Comparison of ENCODE assay signal across 8 mouse cellular contexts in the genomic region with DNA sequence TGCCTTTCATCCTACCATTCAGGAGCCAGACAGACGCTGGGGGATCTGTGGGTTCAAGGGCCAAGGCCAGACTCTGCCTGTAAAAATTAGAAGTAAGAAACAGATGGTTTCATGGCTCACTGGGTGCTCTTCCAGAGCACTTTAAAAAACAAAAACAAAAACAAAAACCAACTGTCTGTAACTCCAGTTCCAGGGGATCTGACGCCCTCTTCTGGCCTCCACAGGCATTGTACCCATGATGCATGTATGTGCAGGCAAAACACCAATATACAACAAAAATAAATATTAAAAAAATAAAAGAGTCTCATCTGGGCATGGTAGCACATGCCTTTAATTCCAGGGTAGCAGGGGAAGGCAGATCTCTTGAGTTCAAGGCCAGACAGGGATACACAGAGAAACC. TPM values are rescaled to one million over a fixed set of nuclear protein-coding genes. Genes with fewer than 3 reads are reported as not detected.
A peak's percentile ranks its signal among the peaks of the same experiment; 100 is the strongest.
DNase-seq lines count a peak whose midpoint lies in the region; ATAC-seq lines count a peak whose summit lies in the region.

No protein-coding gene starts in this region.

- ATAC-seq in forebrain, embryonic 14.5 days = no peak
- no peak for ATAC-seq in forebrain, embryonic 11.5 days (replicated peaks; ENCODE audit: low FRiP score)

- 40% methylated on average over 2 of the region's 2 CpGs for WGBS in forebrain, embryonic 14.5 days
- 39% methylated on average over 2 of the region's 2 CpGs for WGBS in forebrain, embryonic 11.5 days

- H3K9ac ChIP-seq in forebrain, embryonic 14.5 days (ENCODE audit: low read length) = no peak overlapping the region
- H3K9ac ChIP-seq in forebrain, embryonic 11.5 days (ENCODE audit: low read length) = no peak overlapping the region

- H3K4me2 ChIP-seq in forebrain, embryonic 14.5 days (ENCODE audit: low read length) = no peak overlapping the region
- no peak overlapping the region for H3K4me2 ChIP-seq in forebrain, embryonic 11.5 days (ENCODE audit: low read depth, low read length, severe bottlenecking)

- peaks cover 30% of the 10 kb centered on the region; the same call in 1 of the 2 replicates for H3K36me3 ChIP-seq in forebrain, embryonic 14.5 days (ENCODE audit: control insufficient read depth, insufficient read depth, low read length)
- no peaks in the 10 kb centered on the region; the same call in 1 of the 2 replicates for H3K36me3 ChIP-seq in forebrain, embryonic 11.5 days (ENCODE audit: control insufficient read depth, insufficient read depth, low read length)

- DNase-seq in forebrain, embryonic 14.5 days (ENCODE audit: low spot score) = peak; percentile 14
- DNase-seq in forebrain, embryonic 11.5 days (ENCODE audit: low spot score) = no peak
- peak; percentile 43 to 53 for DNase-seq in kidney, postnatal 4 days
- no peak for DNase-seq in kidney, adult 18-20 months
- peak; percentile 52 for DNase-seq in thymus, postnatal 4 days
- DNase-seq in thymus, postnatal 10 days (ENCODE audit: low spot score in 2 of 2) = no peak
- DNase-seq in frontal cortex, adult 2 months (ENCODE audit: extremely low spot score in 1 of 2, low spot score in 1 of 2) = no peak
- no peak for DNase-seq in embryo, embryonic 10.5 days (ENCODE audit: low spot score)

- no peaks in the 10 kb centered on the region for H3K27me3 ChIP-seq in forebrain, embryonic 14.5 days (replicated peaks; ENCODE audit: control insufficient read depth, insufficient read depth, low read length)
- H3K27me3 ChIP-seq in forebrain, embryonic 11.5 days (ENCODE audit: control insufficient read depth, insufficient read depth, low read length) = no peaks in the 10 kb centered on the region

- H3K4me3 ChIP-seq in forebrain, embryonic 14.5 days (ENCODE audit: low read depth, low read length) = no peak overlapping the region
- H3K4me3 ChIP-seq in forebrain, embryonic 11.5 days (ENCODE audit: low read depth, low read length) = no peak overlapping the region

- H3K4me1 ChIP-seq in forebrain, embryonic 14.5 days (ENCODE audit: control insufficient read depth, insufficient read depth, low read length) = no peaks in the 10 kb centered on the region
- no peaks in the 10 kb centered on the region for H3K4me1 ChIP-seq in forebrain, embryonic 11.5 days (replicated peaks; ENCODE audit: control insufficient read depth, insufficient read depth, low read length)

- H3K27ac ChIP-seq in forebrain, embryonic 14.5 days (ENCODE audit: low read depth, low read length) = no peak overlapping the region
- no peak overlapping the region for H3K27ac ChIP-seq in forebrain, embryonic 11.5 days (ENCODE audit: low read depth, low read length)

- H3K9me3 ChIP-seq in forebrain, embryonic 14.5 days (replicated peaks; ENCODE audit: control insufficient read depth, low read length) = no peaks in the 10 kb centered on the region
- H3K9me3 ChIP-seq in forebrain, embryonic 11.5 days (ENCODE audit: control insufficient read depth, low read length) = no peaks in the 10 kb centered on the region

RNA-seq across cellular contexts. Expression of gene Tfe3, which starts 10.4 kb away (rescaled TPM):
- polyA plus RNA-seq in forebrain, embryonic 14.5 days (2014; fragmentation: Nextera tagmentation; extraction: Ambion mirVana) = 16.1 and 23.9 TPM in 2 replicates
- polyA plus RNA-seq in forebrain, embryonic 11.5 days (2014; fragmentation: Nextera tagmentation; extraction: Ambion mirVana) = 23.6 and 24.8 TPM in 2 replicates
- 23.8 and 25.1 TPM in 2 replicates for polyA plus RNA-seq in frontal cortex, adult 2 months (2012; rRNA removed)

RNA-seq across cellular contexts. Expression of gene Gripap1, which starts 16.8 kb away (rescaled TPM):
- polyA plus RNA-seq in forebrain, embryonic 14.5 days (2014; fragmentation: Nextera tagmentation; extraction: Ambion mirVana) = 44.0 and 50.4 TPM in 2 replicates
- polyA plus RNA-seq in forebrain, embryonic 11.5 days (2014; fragmentation: Nextera tagmentation; extraction: Ambion mirVana) = 56.2 and 57.2 TPM in 2 replicates
- polyA plus RNA-seq in frontal cortex, adult 2 months (2012; rRNA removed) = 112 and 118 TPM in 2 replicates

RNA-seq across cellular contexts. Expression of gene Ccdc120, which starts 22.1 kb away (rescaled TPM):
- 43.8 and 45.3 TPM in 2 replicates for polyA plus RNA-seq in forebrain, embryonic 14.5 days (2014; fragmentation: Nextera tagmentation; extraction: Ambion mirVana)
- 22.8 and 27.8 TPM in 2 replicates for polyA plus RNA-seq in forebrain, embryonic 11.5 days (2014; fragmentation: Nextera tagmentation; extraction: Ambion mirVana)
- polyA plus RNA-seq in frontal cortex, adult 2 months (2012; rRNA removed) = 23.7 and 25.4 TPM in 2 replicates

RNA-seq across cellular contexts. Expression of gene Praf2, which starts 44.5 kb away (rescaled TPM):
- 139 and 145 TPM in 2 replicates for polyA plus RNA-seq in forebrain, embryonic 14.5 days (2014; fragmentation: Nextera tagmentation; extraction: Ambion mirVana)
- polyA plus RNA-seq in forebrain, embryonic 11.5 days (2014; fragmentation: Nextera tagmentation; extraction: Ambion mirVana) = 88.7 and 94.0 TPM in 2 replicates
- polyA plus RNA-seq in frontal cortex, adult 2 months (2012; rRNA removed) = 118 and 124 TPM in 2 replicates

RNA-seq across cellular contexts. Expression of gene Kcnd1, which starts 49.3 kb away (rescaled TPM):
- 1.3 and 1.6 TPM in 2 replicates for polyA plus RNA-seq in forebrain, embryonic 14.5 days (2014; fragmentation: Nextera tagmentation; extraction: Ambion mirVana)
- polyA plus RNA-seq in forebrain, embryonic 11.5 days (2014; fragmentation: Nextera tagmentation; extraction: Ambion mirVana) = 1.2 and 1.4 TPM in 2 replicates
- 7.4 and 7.8 TPM in 2 replicates for polyA plus RNA-seq in frontal cortex, adult 2 months (2012; rRNA removed)

Comparison
In these comparisons a context has a peak if more than half of its experiments do, and no peak if none do; other contexts are left out.
1. DNase-seq: peak in forebrain, embryonic 14.5 days (single experiment), kidney, postnatal 4 days (2 of 2) and thymus, postnatal 4 days (single experiment); none in forebrain, embryonic 11.5 days (single experiment), kidney, adult 18-20 months (single experiment), thymus, postnatal 10 days (0 of 2), frontal cortex, adult 2 months (0 of 2) and embryo, embryonic 10.5 days (single experiment).